Mouse (Mus musculus): ENCODE results near the gene Med24.

DNA sequence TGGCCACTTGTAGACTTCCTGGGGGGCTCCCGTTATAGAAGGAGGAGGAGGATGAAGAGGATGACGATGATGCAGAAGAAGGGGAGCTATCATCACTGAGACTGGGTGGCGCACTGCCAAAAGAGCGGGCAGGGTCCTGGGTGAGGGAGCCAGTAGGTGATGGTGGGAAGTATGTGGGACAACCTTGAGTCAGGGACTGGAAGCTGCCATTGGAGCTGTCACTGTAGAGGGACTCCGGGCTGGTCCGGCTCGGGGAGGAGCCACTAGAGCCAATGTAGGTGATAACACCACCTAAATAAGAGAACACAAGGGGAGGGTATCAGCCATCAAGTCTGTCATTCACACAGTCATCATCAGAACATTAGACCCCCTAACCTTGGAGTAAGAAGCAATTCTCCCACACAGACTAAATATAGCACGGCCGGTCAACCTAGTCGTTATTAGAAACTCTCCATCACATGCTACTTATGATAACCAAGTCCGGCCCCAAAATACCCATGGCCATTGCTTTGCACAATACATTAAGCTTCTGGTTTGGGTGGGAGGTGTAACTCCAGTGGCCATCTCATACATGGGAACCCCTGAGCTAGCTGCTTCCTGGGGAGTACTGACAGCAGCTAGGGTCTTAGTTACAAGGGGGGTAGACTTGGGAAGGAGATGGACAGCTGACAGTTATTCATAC, 42.8 kb upstream of the Med24 start:
- no peak; the same call in 1 of the 2 replicates for TF ChIP-seq POLR2A (IDR thresholded peaks at IDR 0.05; ENCODE audit: borderline replicate concordance, extremely low read depth, low read depth, low read length)
- no peak for TF ChIP-seq CTCF (IDR thresholded peaks at IDR 0.05; ENCODE audit: insufficient read depth, low read length)
